Mouse (Mus musculus) ZHBTc4 (cell line): Measurements from ENCODE around the gene Cep135.

ENCODE experiments used
- DNase-seq: peaks from one replicate; pipeline ENCODE4 v3.0.0-alpha.2; 2011; ENCODE audit warnings: low read depth, low spot score

Gene Cep135

DNA sequence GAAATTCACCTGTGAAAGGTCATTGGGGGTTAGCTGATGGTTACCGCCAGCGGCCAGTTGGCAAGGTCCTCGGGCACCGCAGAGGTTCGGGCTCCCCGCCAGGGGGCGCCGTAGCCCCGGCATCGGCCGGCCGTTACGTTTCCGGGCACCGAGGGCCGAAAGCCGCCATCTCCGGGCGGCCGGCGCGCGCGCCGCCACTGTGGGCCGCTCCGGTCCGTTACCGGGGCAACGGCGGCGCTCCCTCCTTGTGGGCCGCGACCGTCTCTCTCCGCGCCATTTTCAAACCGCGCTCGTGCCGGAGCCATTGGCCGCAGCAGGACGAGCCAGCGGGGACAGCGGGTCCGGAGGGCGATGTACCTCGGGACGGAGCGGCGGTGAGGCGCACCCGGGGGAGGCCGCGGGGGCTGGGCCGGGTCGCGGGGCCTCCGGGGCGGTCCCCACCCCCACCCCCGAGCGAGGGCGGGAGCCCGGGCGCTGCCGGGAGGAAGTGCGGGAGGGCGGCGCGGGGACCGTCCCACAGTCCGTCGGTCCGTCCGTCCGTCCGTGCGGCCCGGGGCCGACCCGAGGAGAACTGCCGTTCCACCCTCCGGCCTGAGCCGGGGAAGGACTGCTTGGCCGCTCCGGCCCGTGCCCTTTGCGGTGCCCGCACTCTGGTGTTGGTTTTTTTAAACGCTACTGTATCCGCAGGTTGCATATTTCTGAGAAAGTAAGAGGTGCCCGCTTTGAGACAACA is at the start of gene Cep135:
Gene Cep135 (plus strand): TSS at position 148 of the 733 bp plus-strand sequence.
- DNase-seq, result peak; percentile 89

DNA sequence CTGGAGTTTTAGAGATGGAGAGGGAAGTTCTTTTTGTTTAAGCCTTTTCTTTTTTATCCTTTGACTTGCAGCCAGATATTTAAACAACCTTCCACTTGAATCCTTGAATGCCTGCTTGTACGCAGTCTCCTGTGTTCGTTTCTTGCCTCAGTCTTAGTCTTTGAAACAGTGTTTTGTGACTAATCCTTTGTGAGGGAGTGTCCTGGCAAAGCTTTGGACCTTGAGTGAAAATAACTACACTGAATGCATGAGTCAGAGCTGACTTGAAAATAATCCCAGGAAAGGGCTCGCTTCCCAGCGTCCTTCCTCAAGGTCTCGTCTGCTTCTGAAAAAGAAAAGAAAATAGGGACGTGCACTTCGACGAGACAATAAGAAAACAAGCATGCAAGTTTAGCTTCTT is 48.3 kb upstream of the Cep135 start:
- DNase-seq, result peak; percentile 54

DNA sequence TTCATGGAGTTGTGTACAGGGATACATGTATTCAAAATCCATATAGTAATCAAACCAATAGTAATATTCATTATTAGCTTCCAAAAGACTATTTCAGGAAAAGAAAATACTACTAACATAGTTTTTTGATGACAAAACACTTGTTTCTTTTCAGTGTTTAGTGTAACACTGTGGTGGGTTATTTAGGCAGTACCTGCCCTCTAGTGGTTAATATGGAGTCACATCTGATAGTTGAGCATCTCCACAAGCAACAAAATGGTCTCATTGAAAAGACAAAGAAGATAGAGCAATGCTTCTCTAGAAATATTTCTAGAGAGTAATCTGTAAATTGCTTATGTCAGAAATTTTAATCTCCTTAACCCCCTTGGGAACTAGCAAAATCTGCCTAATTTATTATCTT is 47.7 kb upstream of the Cep135 start:
- DNase-seq, result peak; percentile 31

DNA sequence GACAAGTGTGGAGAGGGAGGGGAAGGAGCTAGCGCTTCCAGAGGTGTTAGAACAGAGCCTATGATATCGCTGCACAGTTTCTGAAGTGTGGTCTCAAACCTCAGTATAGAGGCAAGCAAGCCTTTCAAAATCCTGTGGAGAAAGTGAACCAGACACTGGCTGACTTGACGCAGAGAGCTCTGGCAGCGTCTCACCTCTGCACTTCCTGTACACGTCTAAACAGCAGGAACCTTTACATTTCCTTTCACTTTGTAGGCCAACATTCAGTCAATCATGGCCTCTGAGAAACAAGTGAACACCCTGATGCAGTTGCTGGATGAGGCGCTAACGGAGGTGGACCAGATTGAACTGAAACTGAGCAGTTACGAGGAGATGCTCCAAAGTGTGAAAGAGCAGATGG is 45.3 kb upstream of the Cep135 start:
- no peak for DNase-seq

DNA sequence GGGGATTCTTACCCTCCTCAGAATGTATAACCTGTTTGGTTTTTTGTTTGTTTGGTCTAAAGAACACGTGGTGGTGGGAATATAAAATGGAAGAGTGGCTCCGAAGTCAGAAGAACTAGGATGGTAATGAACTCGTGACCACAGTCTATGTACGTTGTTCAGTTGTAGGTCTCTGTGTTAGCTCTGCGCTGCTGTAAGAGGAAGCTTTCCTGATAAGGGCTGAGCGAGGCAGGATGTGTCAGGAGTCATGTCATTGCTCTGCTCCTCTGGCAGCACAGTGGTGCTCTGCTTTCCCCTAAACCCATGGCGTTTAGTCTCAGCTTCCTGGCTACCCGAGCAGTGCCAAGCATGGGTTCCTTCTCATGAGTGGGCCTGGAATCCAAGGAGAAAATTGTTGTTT is 38.1 kb upstream of the Cep135 start:
- no peak for DNase-seq

DNA sequence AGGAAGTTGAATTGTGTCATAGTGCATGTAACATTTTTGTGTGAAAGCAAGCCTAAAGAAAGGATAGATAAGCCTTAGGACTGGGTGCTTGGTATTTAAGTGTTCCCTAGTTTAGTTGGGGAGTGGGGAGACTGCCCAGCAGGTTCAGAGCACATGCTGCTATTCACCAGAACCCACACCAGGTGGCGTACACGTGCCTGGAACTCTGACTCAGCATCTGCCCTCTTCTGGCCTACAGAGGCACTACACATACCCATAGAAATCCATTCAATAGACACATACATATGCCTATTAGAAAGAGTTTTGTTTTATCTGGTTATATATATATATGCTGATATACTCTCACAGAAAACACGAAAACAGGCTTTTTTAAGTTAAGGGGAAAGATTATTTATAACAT is 23.2 kb upstream of the Cep135 start:
- peak; percentile 85 for DNase-seq

DNA sequence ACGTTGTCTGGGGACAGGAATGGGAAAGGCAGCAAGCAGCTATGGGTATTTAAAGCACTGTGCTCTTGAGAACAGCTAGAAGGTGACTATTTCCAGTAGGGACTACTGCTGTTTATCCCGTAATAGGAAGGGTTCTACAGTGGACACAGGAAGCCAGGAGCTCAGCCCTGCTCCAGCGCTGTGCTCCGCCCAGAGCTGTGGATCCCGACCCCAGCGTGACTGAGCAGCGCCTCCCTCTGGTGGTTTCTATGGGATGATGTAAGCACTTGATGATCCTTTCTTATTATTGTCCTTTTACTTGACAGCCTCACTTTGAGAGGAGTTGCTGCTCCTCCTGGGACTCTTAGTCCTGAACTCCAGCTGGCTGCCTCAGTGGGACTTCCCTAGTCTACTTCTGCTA is 14.2 kb upstream of the Cep135 start:
- peak; percentile 62 for DNase-seq

DNA sequence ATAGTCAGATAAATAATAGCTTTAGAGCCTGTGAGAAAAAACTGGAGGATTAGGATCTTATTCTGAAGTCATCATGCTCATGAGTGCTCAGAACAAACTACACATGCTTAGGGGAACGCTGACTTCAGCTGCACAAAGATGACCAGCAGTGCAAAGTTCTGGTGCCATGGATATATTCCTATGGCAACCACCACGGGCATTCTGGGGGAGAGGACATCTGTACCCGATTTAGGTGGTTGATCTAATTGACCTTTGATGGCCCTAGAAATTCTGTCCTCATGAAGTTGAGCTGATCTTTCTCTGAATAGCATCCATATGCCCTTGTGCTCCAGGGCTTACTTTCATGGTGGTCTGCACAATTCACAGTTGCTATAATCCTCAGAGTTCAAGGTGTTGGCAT is 11.5 kb upstream of the Cep135 start:
- no peak for DNase-seq

DNA sequence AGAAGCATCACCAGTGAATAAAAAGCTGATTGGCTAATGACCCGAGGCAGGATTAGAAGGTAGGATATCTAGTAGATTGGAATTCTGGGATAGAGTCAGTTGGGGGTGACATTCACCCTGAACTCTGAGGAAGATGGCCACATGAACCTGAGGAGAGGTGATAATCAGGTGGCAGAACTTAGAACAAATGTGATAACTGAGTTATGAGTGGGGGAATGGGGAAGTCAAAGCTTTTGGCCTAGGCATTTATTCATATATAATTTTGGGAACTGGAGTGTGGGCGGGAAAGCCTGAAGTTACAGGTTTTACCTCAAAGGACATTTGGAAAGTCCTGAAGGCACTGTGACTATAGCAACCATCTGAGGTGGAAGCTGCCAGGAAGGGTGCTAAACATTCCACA is 3.1 kb upstream of the Cep135 start:
- DNase-seq, result no peak

DNA sequence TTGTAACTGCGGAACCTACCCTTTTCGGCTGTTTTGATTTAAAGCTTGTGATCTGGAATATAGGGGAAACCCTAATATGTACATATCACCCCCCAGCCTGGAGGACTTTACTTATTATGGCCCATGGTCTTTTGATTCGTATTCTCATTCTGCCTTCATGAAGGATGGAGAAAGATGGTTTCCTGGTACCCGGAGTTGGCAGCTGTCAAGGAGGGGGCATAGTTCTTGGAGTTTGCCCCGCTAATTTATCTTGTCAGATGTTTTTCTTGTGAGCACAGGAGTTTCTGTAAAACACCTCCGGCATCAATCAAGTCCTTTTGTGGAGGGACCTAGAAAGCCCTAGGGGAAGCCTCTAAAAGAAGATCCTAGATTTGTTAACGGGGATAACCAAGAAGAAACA is 813 bp downstream of the Cep135 start:
- no peak for DNase-seq

DNA sequence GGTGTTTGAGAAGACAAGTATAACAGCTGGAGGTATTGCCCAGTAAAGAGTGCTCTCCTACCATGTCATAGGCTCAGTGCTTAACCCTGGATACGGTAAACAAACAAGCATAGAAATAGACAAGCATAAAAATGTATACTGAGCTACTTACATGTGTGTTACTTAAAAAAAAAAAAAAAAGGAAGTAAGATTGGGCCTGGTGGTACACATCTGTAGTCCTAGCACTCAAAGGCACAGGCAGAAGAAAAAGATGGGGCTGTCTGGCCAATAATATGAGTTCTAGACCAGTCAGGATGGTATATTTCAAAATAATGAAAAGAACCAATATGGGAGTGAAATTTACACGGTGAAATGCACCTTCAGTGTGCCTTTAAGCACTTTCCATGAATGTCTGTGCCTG is 1.5 kb downstream of the Cep135 start:
- DNase-seq, result no peak

DNA sequence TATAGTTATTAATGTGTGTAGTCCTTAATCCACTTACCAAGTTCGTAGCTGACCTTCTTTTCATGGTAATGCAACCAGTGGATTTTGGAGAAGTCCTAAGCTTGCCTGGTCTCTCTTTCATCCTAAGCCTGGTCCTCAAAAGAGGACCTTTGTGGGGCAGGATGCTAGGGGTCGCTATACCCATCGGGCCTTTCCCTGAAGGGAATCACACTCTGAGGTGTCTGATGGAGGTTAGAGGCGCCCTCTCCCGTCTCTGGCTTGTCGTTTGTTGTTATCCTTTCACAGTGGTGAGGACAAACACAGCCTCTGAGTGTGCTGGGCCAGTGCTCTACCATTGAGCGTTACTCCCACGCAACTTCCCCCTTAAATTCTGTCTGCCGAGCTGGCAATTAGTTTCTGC is 3.4 kb downstream of the Cep135 start:
- peak; percentile 27 for DNase-seq

DNA sequence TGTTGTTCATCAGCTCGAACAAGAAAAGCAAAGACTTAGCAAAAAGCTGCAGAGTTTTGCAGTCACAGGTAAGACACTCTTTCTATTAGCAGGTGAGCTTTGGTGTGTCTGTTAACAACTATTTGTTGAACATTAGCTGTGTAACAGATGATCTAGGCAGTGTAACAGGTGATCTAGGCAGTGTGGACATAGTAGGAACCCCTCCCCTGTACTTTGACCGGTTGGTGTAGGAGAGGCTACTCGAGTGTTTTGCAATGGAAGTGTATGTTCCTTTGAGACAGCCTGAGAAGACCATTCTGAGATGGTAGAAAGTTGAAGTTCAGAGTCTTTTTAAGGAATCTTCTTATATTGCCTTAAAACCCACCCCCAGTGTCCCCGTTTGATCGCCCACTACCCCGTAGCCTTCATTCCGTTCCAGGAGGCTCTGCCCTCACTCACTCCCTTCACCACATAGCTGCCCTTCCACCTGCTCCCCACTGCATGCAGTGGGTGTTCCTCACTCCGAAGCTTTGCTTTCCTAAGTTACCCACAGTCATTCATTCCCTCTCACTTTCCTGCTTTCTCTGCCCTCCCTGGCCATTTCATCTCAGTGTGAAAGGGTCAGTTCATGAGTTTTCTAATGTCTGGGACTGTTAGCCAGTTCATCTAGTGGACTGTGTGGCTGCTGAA is 21.3 kb downstream of the Cep135 start:
- no peak for DNase-seq

DNA sequence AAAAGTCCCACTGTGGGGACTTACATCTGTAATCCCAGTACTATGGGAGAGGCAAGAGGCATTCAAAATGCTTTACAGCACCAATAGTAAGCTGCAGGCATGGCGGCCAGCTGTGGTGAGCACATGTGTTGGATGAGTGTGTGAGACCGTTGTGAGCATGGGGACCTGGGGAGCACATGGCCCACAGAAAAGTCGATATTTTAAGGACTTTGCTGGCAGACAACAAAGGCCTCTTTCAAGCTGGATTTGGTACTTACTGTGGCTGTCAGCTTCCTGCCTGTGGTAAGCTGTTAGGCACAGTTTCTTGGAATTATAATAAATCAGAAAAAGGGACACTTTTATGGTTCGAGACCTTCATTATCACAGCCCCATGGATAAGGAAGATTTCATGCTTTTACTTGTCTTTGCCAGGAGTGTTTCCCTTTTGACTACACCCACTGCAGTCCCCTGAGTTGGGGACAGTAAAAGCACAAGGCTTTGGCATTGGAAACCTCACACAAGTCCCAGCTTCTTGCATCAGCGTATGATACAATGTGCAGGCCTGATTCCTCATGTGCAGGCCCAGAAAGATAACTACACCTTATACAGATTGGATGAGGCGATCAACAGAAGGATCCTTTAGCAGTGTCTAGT is 24.5 kb downstream of the Cep135 start:
- no peak for DNase-seq

DNA sequence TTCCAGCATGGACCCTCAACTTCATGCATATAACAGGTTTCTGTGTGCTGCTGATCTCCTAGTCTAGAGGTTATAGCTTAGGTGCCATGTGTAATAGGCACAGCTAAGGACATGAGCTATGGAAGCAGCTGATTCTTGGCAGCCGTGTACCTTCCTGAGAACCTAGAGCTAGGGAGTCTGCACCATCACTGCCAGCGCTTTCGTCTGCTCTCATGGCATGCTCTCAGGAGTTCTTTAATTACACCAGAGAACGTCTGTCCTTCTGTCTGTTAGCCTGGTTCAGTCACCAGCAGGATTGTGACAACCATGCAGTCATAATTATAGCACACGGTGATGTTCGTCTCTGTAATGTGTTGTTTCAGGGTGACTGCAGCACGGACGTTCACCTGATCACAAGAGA is 26.8 kb downstream of the Cep135 start:
- DNase-seq, result no peak

DNA sequence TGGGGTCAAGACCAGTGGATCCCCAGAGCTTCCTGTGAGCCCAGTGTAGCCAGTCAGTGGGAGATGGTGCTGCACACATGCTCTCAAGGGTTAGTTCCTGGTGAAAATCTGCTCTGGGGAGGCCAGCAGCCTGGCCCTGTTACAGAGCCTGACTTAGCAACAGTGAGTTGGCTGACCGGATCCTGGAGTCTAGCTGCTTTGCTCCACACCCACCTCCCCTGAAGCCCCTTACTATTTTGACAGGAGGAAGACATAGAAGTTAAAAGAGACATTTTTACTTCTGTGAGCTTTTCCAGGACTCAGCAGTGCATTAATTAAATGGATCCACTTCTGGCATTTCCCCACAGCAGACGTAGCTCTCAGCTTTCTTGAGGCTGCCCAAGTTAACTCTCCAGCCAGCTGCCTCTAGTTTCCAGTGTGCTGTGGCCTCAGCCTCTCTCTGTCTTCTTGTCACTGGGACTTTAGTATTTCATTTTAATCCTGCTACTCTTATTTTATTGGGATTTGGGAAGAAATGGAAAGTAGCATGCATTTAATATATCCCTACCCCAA is 27.8 kb downstream of the Cep135 start:
- DNase-seq, result no peak

DNA sequence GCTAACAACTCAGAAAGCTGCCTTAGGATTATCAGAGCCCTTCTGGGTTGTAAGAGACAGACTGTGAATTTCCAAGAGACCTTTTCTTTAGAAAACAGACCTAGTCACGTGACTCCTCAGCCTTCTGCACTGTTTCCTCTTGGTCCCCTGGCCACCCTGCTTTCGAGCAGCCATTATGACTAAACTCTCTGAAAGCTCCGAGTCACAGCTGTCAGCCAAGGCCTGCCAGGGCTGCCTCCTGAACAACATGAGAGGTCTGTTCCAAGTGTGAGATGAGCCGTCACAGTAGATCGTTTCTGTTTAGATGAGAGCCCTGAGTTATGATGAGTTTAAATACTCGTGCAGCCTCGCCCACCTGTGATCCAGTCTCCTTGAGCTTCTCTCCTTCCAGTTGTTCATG is 30.3 kb downstream of the Cep135 start:
- no peak for DNase-seq

DNA sequence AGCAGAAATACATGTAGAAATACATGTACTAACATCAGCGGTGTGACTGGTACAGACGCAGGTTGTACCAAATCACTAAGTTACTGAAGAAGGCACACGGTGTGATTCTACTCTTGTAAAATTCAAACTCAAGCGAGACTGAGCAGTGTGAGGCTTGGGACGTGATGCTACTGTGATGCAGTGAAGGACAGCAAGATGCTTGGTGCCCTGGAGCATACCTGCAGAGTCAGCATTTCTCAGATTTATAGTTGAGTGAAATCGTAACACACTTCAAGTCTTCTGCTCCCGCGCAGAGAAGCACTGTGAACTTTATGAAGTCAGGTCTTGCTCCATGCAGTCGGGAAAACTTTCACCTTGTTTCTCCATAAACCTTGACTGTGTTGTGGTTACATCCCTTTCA is 35.3 kb downstream of the Cep135 start:
- DNase-seq, result no peak

DNA sequence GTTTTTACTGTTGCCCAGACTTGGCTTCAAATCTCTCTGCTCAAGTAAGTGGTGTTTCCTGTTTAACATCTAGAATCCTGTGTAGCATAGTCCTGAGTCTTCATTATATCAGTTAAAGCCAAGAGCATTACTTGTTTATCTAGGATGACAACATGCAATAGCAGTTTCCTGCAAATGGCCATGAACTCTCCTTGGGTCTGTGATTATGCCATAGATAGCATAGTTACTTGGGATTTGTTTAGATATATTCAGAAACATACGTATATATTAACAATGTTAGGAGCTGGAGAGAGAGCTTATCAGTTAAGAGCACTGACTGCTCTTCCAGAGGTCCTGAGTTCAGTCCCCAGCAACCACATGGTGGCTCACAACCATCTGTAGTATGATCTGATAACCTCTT is 39.3 kb downstream of the Cep135 start:
- no peak for DNase-seq

DNA sequence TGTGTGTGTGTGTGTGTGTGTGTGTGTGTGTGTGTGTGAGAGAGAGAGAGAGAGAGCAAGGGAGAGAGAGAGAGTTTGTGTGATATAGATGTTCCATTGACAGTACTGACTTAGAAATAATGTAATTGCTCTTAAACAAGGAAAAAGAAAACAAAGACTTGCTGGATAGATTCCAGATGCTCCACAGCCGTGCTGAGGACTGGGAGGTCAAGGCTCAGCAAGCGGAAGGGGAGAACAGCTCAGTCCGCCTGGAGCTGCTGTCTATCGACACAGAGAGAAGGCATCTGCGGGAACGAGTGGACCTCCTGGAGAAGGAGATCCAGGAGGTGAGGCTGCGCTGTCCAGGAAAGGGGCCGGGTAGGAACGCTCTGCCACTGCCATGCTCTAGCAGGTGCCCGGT is 45.5 kb downstream of the Cep135 start:
- no peak for DNase-seq

DNA sequence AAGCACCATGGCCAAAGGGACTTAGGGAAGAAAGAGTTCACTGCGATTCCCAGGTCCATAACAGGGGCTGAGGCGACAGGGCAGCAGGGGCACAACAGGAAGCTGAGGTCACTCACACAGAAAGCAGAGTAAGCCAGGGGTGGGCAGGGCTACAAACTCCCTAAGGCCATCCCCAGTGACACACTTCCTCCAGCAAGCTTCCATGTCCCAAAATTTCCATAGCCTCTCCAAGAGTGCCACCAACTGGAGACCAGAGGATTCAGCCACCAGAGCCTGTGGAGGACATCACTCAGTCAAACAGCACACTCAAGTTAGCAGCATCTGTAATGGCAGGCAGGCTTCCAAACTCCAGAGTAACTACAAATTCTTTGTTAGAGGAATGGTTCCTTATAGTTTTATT is 47.1 kb downstream of the Cep135 start:
- DNase-seq, result peak; percentile 14

DNA sequence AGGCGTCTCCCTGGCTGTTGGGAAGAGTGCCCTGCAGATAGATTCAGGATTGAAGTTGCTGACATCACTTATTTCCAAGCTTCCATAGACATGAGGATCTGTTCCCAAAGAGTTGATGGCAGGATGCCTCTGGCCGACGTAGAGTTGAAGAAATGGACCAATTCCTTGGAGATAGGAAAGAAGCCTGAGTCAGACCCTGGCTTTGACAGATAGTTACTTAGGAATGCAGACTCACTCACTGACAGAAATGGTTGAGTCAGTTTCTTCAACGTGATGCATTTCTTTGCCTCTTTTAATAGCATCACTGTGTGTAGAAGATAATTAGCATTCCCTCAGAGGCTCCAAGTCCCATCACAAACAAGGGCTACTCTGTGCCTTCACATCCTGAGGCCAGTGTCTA is 53.6 kb downstream of the Cep135 start:
- DNase-seq, result no peak

DNA sequence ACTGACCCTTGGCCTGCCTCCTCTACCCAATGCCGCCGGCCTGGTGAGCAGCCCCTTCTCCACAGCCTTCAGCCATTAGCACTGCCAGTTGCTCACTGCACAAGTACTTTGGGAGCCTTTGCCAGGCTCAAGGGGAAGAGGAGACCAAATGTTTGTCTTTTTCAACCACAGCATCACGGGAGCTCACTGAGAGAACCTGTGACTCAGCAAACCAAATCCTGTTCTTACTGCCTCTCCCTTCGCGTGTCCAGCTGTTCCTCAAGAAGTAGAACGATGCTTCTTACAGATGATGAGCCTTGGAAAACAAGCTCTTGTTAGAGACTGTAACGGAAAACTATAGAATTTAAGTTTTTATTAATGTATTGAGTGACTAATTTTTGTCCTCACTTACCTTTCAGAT is 55.7 kb downstream of the Cep135 start:
- no peak for DNase-seq
